Mouse (Mus musculus) intestine, embryonic 16.5 days (tissue): ENCODE results near the gene Rarb. TPM values are rescaled to one million over a fixed set of nuclear protein-coding genes. Genes with fewer than 3 reads are reported as not detected.

Experiments used
- ATAC-seq: fragments of 200-750 bp; cut with Nextera tagmentation; 2 replicates; pipeline ENCODE4 v1.8.0; 2017; ENCODE audit warnings: moderate TSS enrichment, moderate library complexity
- H3K27ac ChIP-seq: fragments of 300-500 bp; sonication (generic); 2 replicates; pipeline ENCODE4 v1.5.1; 2014; ENCODE audit warnings: mild to moderate bottlenecking, low read length
- H3K27me3 ChIP-seq: fragments of 300-500 bp; sonication (generic); replicated peaks from 2 replicates; pipeline ENCODE4 v1.6.1; 2014; ENCODE audit warnings: low read length, control low read depth, mixed read lengths; ENCODE audit not compliant: control insufficient read depth, insufficient read depth
- H3K36me3 ChIP-seq: fragments of 300-500 bp; sonication (generic); 2 replicates; pipeline ENCODE4 v1.6.1; 2014; ENCODE audit warnings: low read length, control low read depth; ENCODE audit not compliant: control insufficient read depth, insufficient read depth
- H3K4me1 ChIP-seq: fragments of 300-500 bp; sonication (generic); 2 replicates; pipeline ENCODE4 v1.6.1; 2014; ENCODE audit warnings: low read length, control low read depth, mixed read lengths; ENCODE audit not compliant: control insufficient read depth, insufficient read depth
- H3K4me2 ChIP-seq: fragments of 300-500 bp; sonication (generic); 2 replicates; pipeline ENCODE4 v1.6.1; 2014; ENCODE audit warnings: low read depth, low read length, control low read depth
- H3K4me3 ChIP-seq: fragments of 300-500 bp; sonication (generic); 2 replicates; pipeline ENCODE4 v1.5.1; 2014; ENCODE audit warnings: mild to moderate bottlenecking, low read length
- H3K9ac ChIP-seq: fragments of 300-500 bp; sonication (generic); 2 replicates; pipeline ENCODE4 v1.6.1; 2014; ENCODE audit warnings: low read depth, low read length
- H3K9me3 ChIP-seq: fragments of 300-500 bp; sonication (generic); 2 replicates; pipeline ENCODE4 v1.6.1; 2016; ENCODE audit warnings: low read length, control low read depth; ENCODE audit not compliant: control insufficient read depth
- WGBS: fragments of 180-500 bp; shearing (Covaris S2); extraction: QIAGEN DNeasy Blood & Tissue Kit; methylation state at CpG from one replicate; pipeline ENCODE4 v1.1.7; 2014; 5-methylcytosine and 5-hydroxymethylcytosine counted together
- polyA plus RNA-seq: library from polyadenylated mRNA; unstranded; fragments of >200 nt; fragmentation: Nextera tagmentation; extraction: Ambion mirVana; gene quantifications from 2 replicates; pipeline ENCODE4 v1.2.1, GENCODE M21; 2015

The Rarb gene
- polyA plus RNA-seq, 1 experiment from 2014 or later = 6.2 TPM

GRCm38 (mm10) chr14:16572755-16573340 is 246.1 kb downstream of the Rarb start:
- H3K9ac ChIP-seq = no peak overlapping the region
- no peaks in the 10 kb centered on the region for H3K36me3 ChIP-seq
- peak overlapping the region; percentile 77 for H3K4me2 ChIP-seq
- no peaks in the 10 kb centered on the region; the same call in 1 of the 2 replicates for H3K27me3 ChIP-seq
- H3K4me1 ChIP-seq = peaks cover 7% of the 10 kb centered on the region
- no peak for ATAC-seq
- no peak overlapping the region for H3K27ac ChIP-seq
- H3K9me3 ChIP-seq = no peaks in the 10 kb centered on the region
- 29% methylated on average over 8 of the region's 8 CpGs for WGBS
- peak overlapping the region; percentile 59 for H3K4me3 ChIP-seq

- Histone ChIP-seq H3K36me3 (no peaks in the 10 kb centered on the region), H3K27ac (no peak overlapping the region), H3K4me1 (peaks cover 5% of the 10 kb centered on the region), H3K4me3 (no peak overlapping the region), H3K27me3 (no peaks in the 10 kb centered on the region; the same call in 1 of the 2 replicates), H3K9ac (no peak overlapping the region), H3K9me3 (no peaks in the 10 kb centered on the region), H3K4me2 (no peak overlapping the region)
- no peak for ATAC-seq
- WGBS = 47% methylated on average over 7 of the region's 7 CpGs
Observed at GRCm38 (mm10) chr14:16569506-16570001, 249.4 kb downstream of the Rarb start.

- WGBS = 83% methylated on average over 1 of the region's 1 CpGs
- Histone ChIP-seq H3K4me3 (no peak overlapping the region), H3K9ac (no peak overlapping the region), H3K4me2 (no peak overlapping the region), H3K27me3 (no peaks in the 10 kb centered on the region; the same call in 1 of the 2 replicates), H3K27ac (no peak overlapping the region), H3K36me3 (no peaks in the 10 kb centered on the region), H3K4me1 (no peaks in the 10 kb centered on the region), H3K9me3 (no peaks in the 10 kb centered on the region)
- ATAC-seq = no peak
Observed at GRCm38 (mm10) chr14:16566920-16567319, 252.0 kb downstream of the Rarb start.

GRCm38 (mm10) chr14:16563912-16564311 is 255.0 kb downstream of the Rarb start:
- H3K27me3 ChIP-seq = no peaks in the 10 kb centered on the region
- H3K9ac ChIP-seq = no peak overlapping the region
- H3K27ac ChIP-seq = no peak overlapping the region
- H3K36me3 ChIP-seq = no peaks in the 10 kb centered on the region
- 0 out of 2 replicates have a peak, but pooled peaks cover 3% of the 10 kb centered on the region for H3K4me1 ChIP-seq
- no peak for ATAC-seq
- no peak overlapping the region for H3K4me3 ChIP-seq
- H3K4me2 ChIP-seq = no peak overlapping the region
- no peaks in the 10 kb centered on the region for H3K9me3 ChIP-seq
- 77% methylated on average over 2 of the region's 2 CpGs for WGBS

- Histone ChIP-seq H3K4me3 (no peak overlapping the region), H3K27me3 (no peaks in the 10 kb centered on the region), H3K9ac (no peak overlapping the region), H3K4me2 (no peak overlapping the region), H3K4me1 (0 out of 2 replicates have a peak, but pooled peaks cover 3% of the 10 kb centered on the region), H3K9me3 (no peaks in the 10 kb centered on the region), H3K27ac (no peak overlapping the region), H3K36me3 (no peaks in the 10 kb centered on the region)
- 89% methylated on average over 6 of the region's 6 CpGs for WGBS
- ATAC-seq = no peak
Observed at GRCm38 (mm10) chr14:16561496-16562170, 257.3 kb downstream of the Rarb start.

GRCm38 (mm10) chr14:16559294-16560217 is 259.4 kb downstream of the Rarb start:
- H3K27ac ChIP-seq = no peak overlapping the region
- WGBS = 61% methylated on average over 12 of the region's 12 CpGs

GRCm38 (mm10) chr14:16558033-16558432 is 260.9 kb downstream of the Rarb start:
- Histone ChIP-seq H3K27me3 (no peaks in the 10 kb centered on the region), H3K36me3 (no peaks in the 10 kb centered on the region), H3K9me3 (no peaks in the 10 kb centered on the region), H3K4me3 (no peak overlapping the region), H3K9ac (no peak overlapping the region), H3K27ac (no peak overlapping the region), H3K4me2 (no peak overlapping the region), H3K4me1 (peaks cover 13% of the 10 kb centered on the region)
- no peak for ATAC-seq
- 89% methylated on average over 2 of the region's 2 CpGs for WGBS

More at GRCm38 (mm10) chr14:16559294-16560217, 259.4 kb downstream of the Rarb start:
- peaks cover 9% of the 10 kb centered on the region for H3K4me1 ChIP-seq
- H3K4me3 ChIP-seq = no peak overlapping the region
- no peaks in the 10 kb centered on the region for H3K36me3 ChIP-seq
- no peak for ATAC-seq
- no peak overlapping the region for H3K9ac ChIP-seq
- no peaks in the 10 kb centered on the region for H3K27me3 ChIP-seq
- H3K9me3 ChIP-seq = no peaks in the 10 kb centered on the region
- no peak overlapping the region for H3K4me2 ChIP-seq

- H3K36me3 ChIP-seq = no peaks in the 10 kb centered on the region
- no peak overlapping the region for H3K9ac ChIP-seq
- H3K4me1 ChIP-seq = peaks cover 13% of the 10 kb centered on the region
- no peak overlapping the region for H3K4me2 ChIP-seq
- H3K9me3 ChIP-seq = no peaks in the 10 kb centered on the region
- no peak overlapping the region for H3K4me3 ChIP-seq
- WGBS = 41% methylated on average over 12 of the region's 12 CpGs
- H3K27me3 ChIP-seq = no peaks in the 10 kb centered on the region
- ATAC-seq = peak; percentile 26; the same call in 1 of the 2 replicates
- no peak overlapping the region; the same call in none of the 2 replicates for H3K27ac ChIP-seq
Observed at GRCm38 (mm10) chr14:16554643-16555459, 264.1 kb downstream of the Rarb start.
